Mouse (Mus musculus) kidney, postnatal 25 days (tissue): Measurements from ENCODE around the gene Frmd4a.

Experiments
- DNase-seq, 2 experiments: peaks; one replicate each; pipeline ENCODE4 v3.0.0; 2021; ENCODE audit warnings: mixed read lengths in 2 of 2

The Frmd4a gene

DNA sequence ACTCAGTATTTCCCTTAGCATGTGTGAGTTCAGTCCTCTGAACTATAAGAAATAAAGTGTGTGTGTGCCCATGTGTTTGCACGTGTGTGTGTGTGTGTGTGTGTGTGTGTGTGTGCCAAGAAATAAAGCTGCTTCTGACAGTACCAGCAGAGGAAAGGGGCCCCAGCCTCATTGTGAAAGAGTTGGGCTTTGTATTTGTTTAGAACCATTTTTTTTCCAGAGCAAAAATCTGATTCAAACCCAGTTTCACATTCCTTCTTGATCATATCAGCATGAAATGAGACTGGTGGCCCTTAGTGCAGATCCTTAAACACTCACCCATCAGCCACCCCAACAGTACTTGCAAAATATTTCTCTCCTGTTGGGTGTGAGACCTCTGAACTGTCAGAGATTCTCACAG, 382.2 kb downstream of the Frmd4a start:
- DNase-seq: no peak

DNA sequence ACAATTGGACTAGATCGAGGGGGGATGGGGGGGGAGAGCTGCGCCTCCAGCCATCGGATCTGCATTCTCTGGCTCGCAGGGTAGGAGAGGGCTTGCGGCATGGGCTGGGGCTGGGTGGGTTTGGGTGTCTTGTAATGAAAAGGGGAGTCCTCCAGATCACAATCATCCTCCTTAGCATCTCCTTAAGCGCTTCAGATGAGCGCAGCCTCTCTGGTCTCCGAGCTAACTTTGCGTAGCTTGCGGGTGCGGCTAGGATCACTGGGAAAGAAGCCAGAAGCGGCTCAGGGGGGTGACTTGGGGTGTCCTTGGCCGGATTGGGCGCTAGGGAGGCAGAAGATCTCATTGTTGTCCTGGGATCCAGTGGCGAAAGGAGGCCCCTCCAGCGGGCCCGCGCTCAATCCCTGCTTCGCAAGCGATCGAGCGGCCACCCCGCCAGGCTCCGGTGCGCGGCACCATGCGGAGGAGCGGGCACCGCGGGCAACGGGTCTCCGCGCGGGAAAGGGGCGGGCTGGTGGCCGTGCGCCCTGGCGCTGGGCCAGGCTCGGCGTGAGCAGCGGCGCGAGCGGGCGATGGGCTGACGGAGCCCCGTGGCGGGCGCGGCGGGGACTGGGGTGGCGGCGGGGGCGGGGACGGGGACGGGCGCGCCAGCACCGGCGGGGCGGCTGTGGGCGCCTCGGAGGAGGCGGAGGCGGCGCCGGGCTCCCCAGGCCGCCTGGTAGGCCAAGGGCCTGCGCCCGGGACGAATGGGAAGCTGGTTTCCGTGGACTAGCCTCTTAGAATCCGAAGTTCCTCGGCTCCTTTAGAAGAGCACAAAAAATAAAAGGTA, 383.5 kb downstream of the Frmd4a start:
- DNase-seq: peak; percentile 43 to 69

DNA sequence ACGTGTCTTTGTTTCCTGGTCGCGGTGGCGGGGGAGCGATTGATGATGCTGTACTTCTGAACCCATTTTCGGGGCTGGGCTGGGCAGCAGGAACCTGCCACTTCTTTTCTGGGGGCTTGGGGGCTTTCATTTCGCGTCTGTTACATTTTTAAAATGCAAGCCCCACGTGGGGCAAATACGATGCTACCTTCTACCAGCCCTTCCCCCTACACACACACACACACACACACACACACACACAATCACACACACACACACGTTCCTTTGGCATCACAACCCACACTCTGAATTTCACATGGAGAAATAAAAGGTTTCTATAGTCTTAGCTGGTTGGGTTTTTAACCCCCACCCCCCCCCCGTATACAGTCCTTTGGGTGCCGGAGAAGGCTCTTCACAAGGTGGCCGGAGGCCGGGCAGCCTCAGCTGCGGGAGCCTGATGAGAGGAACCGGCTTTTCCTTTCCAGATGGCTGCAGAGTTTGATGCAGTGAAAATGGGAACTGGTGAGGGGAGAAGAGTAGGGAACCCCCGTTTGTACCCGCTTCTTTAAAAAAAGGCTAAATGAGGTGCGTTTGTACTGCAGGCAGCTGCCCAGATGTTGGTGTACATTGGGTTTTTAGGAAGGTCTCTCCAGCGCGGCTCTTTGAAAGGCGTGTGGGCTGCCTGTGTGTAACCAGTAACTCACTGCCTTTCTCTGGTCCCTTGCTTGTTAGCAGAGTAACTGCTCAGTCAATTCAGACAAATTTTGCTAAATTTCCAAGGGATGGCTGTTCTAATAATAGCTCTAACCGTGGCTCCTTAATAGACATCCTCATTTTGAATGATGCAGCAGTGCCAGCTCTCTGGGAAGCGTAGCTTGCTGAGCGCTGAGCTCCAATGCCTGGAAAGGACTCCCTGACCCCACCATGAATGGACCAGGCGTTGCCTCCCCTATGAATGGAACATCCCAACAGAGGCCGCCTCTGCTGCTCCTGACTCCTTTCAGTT, 384.4 kb downstream of the Frmd4a start:
- DNase-seq: no peak

DNA sequence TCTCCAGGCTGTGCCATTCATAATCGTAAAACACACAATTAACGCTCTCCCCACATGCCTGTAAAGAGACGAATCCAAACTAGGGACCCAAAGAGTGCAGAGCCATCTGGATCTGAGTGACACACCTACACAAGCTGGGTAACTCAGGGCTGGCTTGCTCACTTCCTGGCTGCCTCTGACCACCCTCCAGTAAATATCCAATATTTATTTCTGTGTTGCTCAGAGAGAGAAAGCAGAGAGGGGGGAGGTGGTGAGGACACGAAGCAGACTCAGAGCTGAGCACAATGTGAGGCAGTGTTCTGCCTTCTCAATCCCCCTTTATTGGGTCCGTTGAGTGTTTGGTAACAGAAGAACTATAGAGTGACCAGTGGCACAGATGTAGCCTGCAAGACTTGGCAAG, 389.5 kb downstream of the Frmd4a start:
- DNase-seq: no peak

DNA sequence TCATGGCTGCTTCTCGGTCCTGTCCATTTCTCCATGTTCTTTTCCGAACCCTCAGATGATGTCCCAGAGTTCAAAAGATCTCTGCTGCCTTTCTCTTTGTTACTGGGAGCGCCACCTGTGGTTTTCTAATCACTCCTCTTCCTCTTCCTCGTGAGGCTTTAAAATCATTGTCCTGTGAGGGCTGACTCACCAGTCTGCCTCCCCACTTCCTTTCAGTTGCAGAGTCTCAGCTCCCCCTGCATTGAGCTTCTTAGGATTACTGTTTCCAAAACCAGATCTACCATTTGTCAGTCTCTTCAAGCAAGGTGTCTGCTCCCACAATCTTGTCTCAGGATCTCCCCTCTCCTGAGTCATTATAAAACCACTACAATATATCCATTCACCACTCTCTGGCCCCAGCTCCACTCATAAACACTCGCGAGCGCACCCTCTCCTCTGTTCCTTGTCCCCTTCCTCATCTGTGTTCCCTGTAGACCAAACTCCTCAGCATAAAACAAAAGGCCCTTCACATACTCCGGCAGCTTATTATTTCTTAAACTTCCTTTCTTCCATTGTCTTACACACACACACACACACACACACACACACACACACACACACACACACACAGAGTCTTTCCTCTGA, 392.4 kb downstream of the Frmd4a start:
- no peak for DNase-seq

DNA sequence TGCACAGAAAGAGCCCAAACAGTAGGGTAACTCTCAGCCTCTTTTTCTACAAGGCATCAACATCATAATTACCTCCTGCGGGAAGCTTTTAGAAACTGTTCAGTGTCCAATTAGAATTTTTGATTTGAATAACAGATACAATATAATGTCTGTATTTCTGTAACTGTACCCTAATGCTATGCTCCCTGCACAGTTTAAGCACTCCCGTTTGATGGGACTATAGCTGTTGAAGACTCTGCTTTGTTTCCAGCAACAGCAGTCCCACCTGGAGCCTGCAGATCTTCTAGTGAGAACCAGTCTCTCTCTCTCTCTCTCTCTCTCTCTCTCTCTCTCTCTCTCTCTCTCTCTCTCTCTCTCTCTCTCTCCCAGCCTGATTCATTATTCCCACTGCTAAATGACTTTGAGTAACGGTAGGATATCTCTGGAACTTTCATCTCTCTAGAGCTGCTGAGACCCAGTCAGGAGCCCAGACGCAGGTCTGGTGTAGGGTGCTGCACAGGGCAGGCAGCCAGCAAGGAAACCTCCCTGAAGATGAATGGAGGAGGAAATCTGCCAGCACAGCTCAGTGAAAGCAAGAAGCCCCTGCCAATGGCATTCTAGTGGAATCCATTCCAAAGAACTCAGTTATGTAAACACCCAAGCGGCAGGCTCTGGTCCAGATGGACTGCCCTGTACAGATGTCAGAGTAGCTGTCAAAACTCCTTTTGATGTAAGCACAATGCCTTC, 395.5 kb downstream of the Frmd4a start:
- DNase-seq: no peak

DNA sequence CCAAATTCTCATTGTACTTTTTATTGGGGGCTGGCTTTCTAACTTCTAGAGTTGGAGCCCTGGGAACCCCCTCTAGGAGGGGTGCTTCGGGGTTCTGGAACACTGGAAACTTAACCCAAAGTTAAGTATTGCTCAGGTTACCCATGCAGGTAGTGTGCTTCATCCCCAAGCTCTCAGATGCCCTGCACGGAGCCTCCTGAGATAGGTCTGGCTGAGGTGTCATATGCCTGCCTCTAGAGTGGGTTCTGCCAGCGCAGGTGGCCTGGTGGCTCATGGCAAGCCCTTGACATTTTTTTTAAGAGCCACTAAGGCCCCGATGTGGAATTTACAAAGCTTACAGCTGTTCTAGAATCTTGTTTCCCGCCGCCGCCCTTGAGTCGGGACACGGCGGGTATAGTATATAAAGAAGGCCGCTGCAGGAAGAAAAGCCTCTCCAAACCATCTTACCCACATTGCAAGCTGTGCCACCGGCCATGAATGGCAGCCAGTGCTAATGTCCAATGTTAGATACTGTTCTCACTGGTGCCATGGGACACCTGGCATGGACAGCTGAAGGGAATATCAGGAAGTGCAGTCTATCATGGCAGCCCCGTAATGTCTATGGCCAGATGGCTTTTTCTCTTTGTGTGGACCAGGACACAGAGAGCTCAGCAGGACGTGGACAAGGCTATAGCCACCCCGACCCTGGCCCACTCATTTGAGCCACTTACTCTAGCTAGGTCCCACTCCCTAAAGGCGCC, 396.2 kb downstream of the Frmd4a start:
- DNase-seq: no peak

DNA sequence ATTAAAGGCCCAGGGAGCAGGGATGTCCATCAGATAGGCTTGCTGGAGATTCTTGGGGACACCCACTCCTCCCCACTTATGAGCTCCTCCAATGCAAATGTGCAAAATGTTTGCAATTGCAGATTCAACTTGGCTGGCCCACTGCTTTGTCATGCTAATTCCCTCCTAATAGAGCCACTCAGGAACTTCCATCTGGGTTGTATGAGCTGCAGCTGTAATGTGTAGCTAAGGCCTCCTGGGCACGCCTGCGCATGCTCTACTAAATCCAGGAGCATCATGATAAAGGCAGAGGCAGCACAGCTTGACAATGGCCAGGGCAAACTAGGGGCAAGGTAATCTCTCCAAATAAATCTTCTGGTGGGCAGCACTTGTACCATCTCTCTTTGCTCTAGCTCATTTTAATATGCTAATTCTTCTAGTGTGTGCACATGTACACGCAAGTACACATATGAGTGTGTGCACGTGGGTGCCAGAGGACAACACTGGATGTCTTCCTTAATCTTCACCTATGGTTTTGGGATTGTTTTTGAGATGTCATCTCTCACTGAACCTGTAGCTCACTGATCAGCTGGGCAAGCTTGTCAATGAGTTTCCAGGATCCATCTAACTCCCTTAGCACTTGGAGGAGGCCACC, 403.3 kb downstream of the Frmd4a start:
- DNase-seq: no peak

DNA sequence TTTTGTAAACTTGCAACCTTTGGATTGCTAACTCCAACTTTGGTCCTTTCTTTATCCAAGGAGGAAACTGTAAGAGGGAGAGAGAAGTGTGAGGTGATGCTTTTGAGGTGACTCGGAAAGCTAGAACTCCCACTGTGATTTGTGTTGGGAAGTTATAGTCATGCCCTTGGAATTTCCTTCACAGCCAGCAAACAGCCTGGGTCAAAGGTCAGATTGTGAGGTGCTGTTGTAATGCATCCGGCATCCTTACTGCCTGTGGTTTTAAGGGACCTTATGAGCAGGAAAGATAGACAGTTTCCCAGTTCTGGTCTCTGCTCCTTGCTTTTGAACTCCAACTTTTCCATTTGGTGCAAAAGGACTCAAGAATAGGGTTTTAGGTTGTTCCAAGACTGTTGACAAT, 404.2 kb downstream of the Frmd4a start:
- peak; percentile 39 to 44 for DNase-seq

DNA sequence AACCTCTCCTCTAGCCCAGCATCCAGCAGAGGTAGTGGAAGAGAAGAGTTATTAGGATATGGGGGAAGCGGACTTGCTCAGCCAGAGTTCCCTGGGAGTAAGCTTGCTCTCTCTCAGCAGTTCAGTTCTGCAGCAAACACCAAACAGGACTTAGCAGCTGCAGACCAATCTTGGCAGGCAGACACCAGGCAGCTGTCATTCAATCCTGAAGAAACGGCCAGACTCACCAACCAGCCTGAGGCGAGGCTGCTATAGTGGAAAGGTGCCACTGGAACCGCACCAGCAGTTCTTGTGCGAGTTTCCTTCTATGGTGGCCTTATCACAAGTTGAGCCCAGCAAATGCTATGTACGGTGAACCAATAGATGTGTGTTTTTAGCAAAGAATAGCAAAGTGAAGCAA, 406.4 kb downstream of the Frmd4a start:
- DNase-seq: no peak

DNA sequence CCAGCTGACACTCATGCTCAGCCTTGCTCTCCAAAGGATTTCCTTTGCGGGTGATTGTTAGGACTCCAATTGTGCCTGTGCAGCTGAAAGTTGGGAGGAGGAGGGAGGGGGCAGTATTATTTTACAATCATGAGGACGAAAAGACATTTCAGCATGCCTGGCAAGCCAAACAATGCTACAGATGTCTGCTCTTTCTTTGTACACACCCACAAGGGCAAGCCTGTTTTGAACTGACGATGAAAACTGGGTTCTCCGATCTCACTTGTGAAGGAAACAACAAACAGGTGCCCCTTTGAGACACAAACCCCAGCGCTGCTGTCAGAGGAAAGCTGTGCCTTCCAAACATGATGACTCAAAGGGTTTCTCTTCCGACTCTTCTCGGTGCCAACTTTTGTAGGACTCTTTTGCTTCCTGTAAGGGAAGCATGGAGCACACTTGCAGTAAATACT, 410.9 kb downstream of the Frmd4a start:
- DNase-seq: no peak

DNA sequence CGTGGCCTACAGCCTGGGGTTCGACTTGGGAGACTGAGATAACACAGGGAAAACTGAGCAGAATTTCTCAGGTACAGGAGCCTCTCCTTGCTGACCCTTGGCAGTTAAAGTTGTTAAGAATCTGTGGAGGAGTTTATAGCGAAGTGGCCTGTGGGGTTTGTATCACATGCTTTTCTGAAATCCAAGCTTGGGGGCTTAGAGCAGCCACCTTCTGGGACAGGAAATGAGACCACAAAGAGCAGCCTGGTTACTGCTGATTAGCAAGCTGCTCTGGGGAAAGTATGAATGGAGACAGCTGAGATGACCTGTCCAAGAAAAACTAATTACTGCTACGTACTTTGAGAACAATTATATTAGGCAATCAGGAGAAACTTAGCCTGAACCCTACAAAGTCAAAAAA, 415.6 kb downstream of the Frmd4a start:
- no peak for DNase-seq

DNA sequence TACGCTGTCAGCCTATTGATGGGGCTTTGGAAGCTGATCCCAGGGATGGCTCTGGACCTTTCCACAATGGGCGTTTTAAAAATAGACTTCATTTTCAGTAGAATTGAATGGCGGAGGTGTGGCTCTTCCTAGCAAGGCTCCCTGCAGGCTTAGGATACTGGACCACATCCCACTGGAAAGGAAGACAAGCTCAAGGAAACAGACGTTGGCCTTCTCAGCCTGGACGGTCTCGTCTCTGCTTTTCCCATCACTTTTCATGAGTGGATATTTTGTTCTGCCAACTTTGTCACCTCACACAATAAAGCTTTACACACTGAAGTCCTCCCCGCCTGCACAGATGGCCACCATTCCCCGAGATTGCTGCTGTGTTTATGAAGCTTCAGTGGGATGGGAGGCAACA, 417.5 kb downstream of the Frmd4a start:
- no peak for DNase-seq

DNA sequence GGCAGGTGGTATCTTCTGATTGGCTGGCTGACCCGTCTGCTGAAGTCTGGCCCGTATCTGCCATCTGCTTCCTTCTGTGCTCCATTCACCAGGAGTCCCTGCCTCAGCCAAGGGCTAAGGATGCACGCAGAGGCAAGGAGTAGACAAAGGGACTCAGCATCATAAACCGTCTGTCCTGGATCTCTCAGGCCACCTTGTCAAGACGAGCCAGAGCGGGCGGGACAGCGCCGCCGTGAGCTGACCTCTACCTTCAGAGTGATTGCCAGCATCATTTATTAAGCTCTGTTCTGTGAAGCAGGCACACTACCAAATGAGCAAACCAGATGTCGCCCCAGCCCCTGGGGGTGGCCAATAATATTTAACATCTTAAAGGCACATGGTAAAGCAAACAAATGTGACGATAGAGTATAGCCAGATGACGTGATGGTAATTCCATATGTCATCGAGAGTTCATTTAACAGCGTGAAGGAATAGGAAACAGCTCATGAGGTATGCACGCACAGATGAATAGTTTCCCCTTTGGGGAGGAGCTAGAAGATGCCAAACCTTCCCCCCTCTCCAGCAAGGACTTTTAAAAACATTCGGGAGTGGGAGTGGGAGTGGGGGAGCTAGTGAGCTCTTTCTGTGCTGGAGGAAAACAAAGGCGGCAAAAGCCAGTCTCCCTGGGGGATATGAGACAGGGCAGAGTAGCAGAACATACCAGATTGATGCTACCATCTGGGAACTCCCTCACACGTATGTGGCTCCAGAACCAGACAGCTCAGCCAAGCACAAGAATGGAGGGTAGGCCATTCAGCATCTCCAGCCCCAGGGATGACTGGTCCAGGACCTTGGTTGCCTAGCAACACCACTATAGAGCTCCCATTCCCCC, 419.1 kb downstream of the Frmd4a start:
- no peak for DNase-seq

DNA sequence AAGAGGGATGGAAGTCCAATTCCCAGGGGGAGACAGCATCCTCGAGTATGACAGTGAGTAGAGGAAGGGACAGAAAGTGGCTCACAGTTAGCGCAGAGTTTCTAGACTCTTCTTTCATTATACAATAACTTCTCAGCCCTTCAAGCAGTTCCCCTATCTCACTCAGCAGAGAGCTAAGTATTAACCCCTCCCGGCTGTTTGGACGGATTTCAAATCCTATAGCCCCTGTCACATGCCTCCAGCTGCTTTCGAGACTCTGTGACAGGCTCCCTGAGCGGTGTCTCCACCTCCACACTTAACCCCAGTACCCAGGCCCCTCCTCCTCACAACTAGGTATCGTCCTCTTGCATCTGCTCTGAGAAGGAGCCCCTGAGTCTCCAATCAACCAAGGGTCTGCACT, 421.2 kb downstream of the Frmd4a start:
- no peak for DNase-seq

DNA sequence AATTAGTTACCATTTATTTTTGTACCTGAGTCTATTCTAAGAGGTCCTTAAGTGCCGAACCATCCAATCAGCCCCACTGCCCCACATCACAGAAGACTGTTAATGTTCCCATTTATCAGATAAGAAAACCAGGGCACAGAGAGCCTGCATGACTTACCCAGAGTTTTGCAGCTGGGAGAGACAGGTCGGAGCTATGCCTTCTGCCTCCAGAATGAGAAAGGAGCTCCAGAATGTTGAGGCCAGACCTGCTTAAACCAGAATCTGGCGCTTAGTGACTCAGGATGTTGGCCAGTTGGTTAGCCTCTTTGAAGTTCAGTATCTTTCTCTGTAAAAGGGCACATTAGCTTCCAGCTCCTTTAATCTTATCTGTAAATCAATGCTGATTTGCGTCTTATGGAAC, 422.4 kb downstream of the Frmd4a start:
- DNase-seq: no peak

DNA sequence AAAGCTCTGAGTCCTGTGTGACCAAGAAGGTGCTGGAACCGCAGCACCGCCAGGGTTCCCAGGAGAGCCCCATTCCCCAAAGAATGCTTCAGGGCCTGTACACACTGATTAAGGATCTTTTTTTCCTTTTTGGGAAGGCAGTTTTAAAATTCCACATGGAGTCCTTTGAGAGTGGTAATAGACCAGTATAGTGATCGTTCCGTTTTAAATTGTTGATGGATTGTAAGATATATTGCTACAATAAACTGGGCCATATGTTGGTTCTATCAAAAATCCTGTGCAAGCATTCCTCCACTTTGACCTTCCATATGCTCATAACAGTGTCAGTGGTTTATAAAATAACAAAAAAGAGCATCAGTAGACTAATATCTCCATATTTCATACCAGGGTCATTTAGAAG, 424.3 kb downstream of the Frmd4a start:
- no peak for DNase-seq

DNA sequence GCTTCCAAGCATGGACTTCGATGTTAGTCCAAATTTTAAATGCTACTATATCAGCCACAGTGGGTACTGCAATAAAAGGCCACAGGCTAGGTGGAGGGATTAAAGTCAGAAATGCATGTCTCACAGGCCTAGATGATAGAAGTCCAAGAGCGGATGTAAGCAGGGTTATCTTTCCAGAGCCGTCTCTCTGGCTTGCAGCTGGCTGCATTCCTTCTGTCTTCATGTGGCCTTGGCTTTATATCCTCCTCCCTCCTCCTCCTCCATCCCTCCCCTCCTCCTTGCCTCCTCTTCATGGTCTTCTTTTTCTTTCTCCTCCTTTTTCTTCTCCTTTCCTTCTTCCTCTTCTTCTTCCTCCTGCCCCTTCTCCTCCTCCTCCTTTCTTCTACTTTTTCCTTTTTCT, 427.2 kb downstream of the Frmd4a start:
- DNase-seq: no peak

DNA sequence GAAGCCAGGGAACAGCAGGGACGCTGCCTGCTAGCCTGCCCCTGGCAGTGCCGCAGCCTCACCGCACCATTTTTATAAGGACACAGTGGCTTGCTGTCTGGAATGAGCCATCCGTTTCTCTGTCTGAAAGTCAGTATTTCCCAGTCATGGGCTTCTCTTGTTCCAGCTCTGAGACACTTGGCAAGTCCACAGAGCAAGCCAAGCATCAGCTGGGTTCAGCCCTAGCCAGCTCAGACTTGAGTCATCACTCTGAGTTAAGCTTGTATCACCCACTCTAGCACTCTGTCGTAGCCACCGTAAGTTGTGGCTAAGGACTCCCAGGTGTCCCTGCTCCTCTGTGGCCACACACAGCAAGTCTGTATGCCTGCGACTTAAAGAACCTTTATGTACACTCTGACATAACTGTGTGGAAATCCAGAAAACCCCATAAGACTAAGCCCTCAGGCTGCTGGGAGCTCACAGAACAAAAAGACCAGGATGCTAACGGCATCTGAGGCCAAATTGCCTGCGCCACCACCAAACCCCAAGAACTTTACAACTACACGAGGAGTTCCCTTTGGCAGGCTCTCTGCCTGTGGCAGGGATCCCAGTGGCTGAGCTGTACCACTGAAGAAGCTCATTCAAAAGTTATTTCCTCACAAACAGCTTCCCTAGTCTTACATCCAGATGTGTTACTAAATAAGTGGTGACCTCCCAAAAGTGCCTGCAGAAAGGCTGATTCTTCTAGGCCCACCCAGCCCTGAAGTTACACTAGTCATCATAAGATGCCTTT, 428.3 kb downstream of the Frmd4a start:
- DNase-seq: peak in 1 of 2 experiments; percentile 19
